Mouse (Mus musculus) retina, postnatal 1 day (tissue): ENCODE data around the gene Bid.
"Not testable (repeated sequence)": the region's sequence is repeated elsewhere in the genome, so short reads cannot be mapped to it uniquely, and the experiment has no call there.

ENCODE experiments used
- DNase-seq: peaks from one replicate; pipeline ENCODE4 v3.0.0-alpha.2; 2012

The Bid gene

GRCm38 (mm10) chr6:120901776-120902645 is 14.6 kb downstream of the Bid start:
- no peak for DNase-seq

- peak; percentile 78 for DNase-seq
Observed at GRCm38 (mm10) chr6:120898188-120898833, 18.3 kb downstream of the Bid start.

GRCm38 (mm10) chr6:120894524-120894923 is 22.1 kb downstream of the Bid start:
- DNase-seq, result no peak

GRCm38 (mm10) chr6:120894089-120894488 is 22.6 kb downstream of the Bid start:
- DNase-seq, result no peak

GRCm38 (mm10) chr6:120886696-120887095 is 30.0 kb downstream of the Bid start:
- DNase-seq, result no peak

- no peak for DNase-seq
Observed at GRCm38 (mm10) chr6:120884436-120884835, 32.2 kb downstream of the Bid start.

- no peak for DNase-seq
Observed at GRCm38 (mm10) chr6:120879046-120879445, 37.6 kb downstream of the Bid start.

- peak; percentile 43 for DNase-seq
Observed at GRCm38 (mm10) chr6:120873874-120874273, 42.8 kb downstream of the Bid start.

- no peak for DNase-seq
Observed at GRCm38 (mm10) chr6:120871286-120871685, 45.4 kb downstream of the Bid start.

GRCm38 (mm10) chr6:120868824-120869223 is 47.8 kb downstream of the Bid start:
- DNase-seq, result no peak

GRCm38 (mm10) chr6:120866051-120866814 is 50.4 kb downstream of the Bid start:
- DNase-seq, result no peak

GRCm38 (mm10) chr6:120860079-120860478 is 56.6 kb downstream of the Bid start:
- DNase-seq, result no peak

- peak; percentile 99 for DNase-seq
Observed at GRCm38 (mm10) chr6:120858217-120858711, 58.4 kb downstream of the Bid start.

GRCm38 (mm10) chr6:120854413-120854812 is 62.2 kb downstream of the Bid start:
- no peak for DNase-seq

- not testable (repeated sequence) for DNase-seq
Observed at GRCm38 (mm10) chr6:120850720-120851119, 65.9 kb downstream of the Bid start.
